Mouse (Mus musculus): ENCODE results near the gene Vwa5b1. TPM values are rescaled to one million over a fixed set of nuclear protein-coding genes. Genes with fewer than 3 reads are reported as not detected.

The Vwa5b1 gene
- total RNA-seq, 1 experiment from 2014 or later = not detected

GRCm38 (mm10) chr4:138537210-138538083, 98.2 kb downstream of the Vwa5b1 start:
- no peak for ATAC-seq (replicated peaks; ENCODE audit: low read depth, poor library complexity, severe bottlenecking)

DNA sequence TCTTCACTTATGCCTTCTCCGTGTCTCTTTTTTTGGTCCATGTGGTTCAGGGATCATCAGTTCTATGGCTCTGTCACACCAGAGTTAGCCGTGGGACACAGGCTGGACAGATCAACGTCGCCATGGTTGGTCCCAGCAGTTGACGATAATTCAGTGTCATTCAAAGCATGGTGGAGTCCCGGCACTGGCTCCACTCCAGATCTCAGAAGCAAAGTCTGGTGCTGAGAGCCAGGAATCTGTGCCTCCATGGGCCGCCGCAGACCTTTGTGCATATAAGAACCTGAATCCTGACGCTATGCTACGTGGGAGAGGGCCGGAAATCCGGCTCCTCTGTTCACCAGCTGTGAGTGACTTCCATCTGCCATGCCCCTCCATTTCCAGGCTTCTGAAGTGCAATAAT, 100.1 kb downstream of the Vwa5b1 start:
- no peak for ATAC-seq (replicated peaks; ENCODE audit: low read depth, poor library complexity, severe bottlenecking)

- ATAC-seq (replicated peaks; ENCODE audit: low read depth, poor library complexity, severe bottlenecking) = no peak
Measured at GRCm38 (mm10) chr4:138533877-138534276, 101.8 kb downstream of the Vwa5b1 start.

- ATAC-seq (replicated peaks; ENCODE audit: low read depth, poor library complexity, severe bottlenecking) = no peak
Measured at GRCm38 (mm10) chr4:138531761-138532160, 103.9 kb downstream of the Vwa5b1 start.

- no peak for ATAC-seq (replicated peaks; ENCODE audit: low read depth, poor library complexity, severe bottlenecking)
Measured at GRCm38 (mm10) chr4:138530011-138530410, 105.7 kb downstream of the Vwa5b1 start.

DNA sequence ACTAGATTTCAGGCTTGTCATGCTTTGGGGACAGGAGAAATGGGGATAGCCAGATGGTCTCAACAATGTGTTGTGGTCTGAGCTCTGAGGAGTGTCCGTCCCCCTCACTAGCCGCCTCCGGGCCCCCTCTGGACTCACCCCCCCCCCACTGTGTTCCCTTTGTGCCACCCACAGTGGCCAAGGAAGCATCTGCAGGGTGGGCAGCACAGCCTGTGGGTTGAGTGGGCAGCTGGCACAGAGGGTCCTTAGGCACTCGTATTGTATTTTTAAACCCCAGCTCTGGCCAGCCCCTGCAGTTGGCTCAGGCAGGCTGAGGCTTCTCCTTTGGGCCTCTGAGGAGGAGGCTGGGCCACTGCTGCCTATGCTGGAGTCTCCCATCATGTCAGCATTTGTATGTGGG, 110.0 kb downstream of the Vwa5b1 start:
- no peak for ATAC-seq (replicated peaks; ENCODE audit: low read depth, poor library complexity, severe bottlenecking)

DNA sequence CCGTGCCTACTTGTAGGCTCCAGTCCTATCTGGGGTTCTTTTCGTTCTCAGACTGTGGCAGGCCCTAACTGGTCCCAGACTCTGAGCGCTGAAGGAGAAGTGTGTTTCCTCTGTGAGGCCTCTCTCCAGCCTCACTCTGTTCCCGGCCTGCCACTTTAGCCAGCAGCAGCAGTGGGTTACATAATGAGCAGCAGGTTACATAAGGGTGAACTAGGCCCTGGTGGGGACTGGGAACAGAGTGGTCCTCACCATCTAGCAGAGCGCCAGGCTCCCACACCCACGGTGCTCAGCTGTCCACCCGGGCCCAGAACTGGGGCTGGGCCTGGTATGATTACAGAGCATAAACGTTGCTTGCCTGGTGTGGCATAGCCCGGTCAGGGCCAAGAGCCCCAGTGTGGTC, 110.9 kb downstream of the Vwa5b1 start:
- ATAC-seq (replicated peaks; ENCODE audit: low read depth, poor library complexity, severe bottlenecking) = no peak

GRCm38 (mm10) chr4:138523775-138524174, 111.9 kb downstream of the Vwa5b1 start:
- no peak for ATAC-seq (replicated peaks; ENCODE audit: low read depth, poor library complexity, severe bottlenecking)

- no peak for ATAC-seq (replicated peaks; ENCODE audit: low read depth, poor library complexity, severe bottlenecking)
Measured at GRCm38 (mm10) chr4:138522296-138522695, 113.4 kb downstream of the Vwa5b1 start.

DNA sequence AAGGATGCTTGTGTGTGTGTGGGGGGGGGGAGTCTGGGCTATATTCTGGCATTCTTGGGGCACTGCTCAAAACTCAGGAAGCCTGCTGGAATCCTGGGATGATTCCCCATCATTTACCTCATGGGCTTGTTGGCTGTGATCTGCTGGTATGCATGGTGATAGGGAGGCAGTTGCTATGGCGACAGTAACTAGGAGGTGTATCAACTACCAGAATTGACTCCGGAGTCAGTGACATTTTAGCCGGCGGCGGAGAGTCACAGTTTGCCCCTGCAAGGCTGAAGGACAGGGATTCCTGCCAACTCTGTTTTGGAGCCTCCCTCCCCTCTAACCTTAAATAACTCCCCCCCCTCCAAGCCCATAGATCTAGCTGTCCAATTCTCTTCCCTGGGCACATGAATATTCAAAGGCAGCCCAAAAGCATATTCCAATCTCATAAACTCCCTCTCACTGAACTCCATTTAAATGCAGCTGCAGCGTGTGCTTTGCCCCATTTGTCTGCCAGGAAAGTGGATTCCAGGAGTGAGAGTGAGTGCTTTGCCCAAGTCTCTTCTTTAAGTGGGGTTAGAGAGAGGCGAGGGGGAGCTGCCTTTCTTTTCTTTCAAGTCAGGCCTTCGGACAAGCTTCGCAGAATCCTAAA, 118.4 kb downstream of the Vwa5b1 start:
- ATAC-seq (replicated peaks; ENCODE audit: low read depth, poor library complexity, severe bottlenecking) = no peak

- ATAC-seq (replicated peaks; ENCODE audit: low read depth, poor library complexity, severe bottlenecking) = no peak
Measured at GRCm38 (mm10) chr4:138516448-138516847, 119.2 kb downstream of the Vwa5b1 start.

Other genes with a start within 250 kb of the Vwa5b1 start
- gene Fam43b, start 239.4 kb downstream of the Vwa5b1 start, total RNA-seq (2017) = not detected in 2 replicates
- gene Mul1, start 201.2 kb downstream of the Vwa5b1 start, total RNA-seq (2017) = 4.7 and 7.3 TPM in 2 replicates
- gene Camk2n1, start 181.6 kb downstream of the Vwa5b1 start, total RNA-seq (2017) = 0.10 TPM in 1 of 2 replicates, not detected in the other
- gene Pla2g2c, start 88.9 kb upstream of the Vwa5b1 start, total RNA-seq (2017) = not detected in 2 replicates
- not detected in 2 replicates for gene Ubxn10, start 101.3 kb upstream of the Vwa5b1 start, total RNA-seq (2017)
- not detected in 2 replicates for gene Pla2g2f, start 121.7 kb upstream of the Vwa5b1 start, total RNA-seq (2017)
- not detected in 2 replicates for gene Pla2g2d, start 139.9 kb upstream of the Vwa5b1 start, total RNA-seq (2017)
- not detected in 2 replicates for gene Pla2g5, start 227.6 kb upstream of the Vwa5b1 start, total RNA-seq (2017)
- gene Gm13030, start 238.1 kb upstream of the Vwa5b1 start, total RNA-seq (2017) = not detected in 2 replicates
- not detected in 2 replicates for gene Pla2g2e, start 242.1 kb upstream of the Vwa5b1 start, total RNA-seq (2017)